Mouse (Mus musculus) small intestine, adult 2 months (tissue): ENCODE results near the gene Dpyd. TPM values are rescaled to one million over a fixed set of nuclear protein-coding genes. Genes with fewer than 3 reads are reported as not detected.

Experiments
- H3K27ac ChIP-seq: fragments of 200-500 bp; 2 replicates; pipeline ENCODE4 v1.5.1; 2012; ENCODE audit warnings: low read depth, low read length, control low read depth, inconsistent platforms; ENCODE audit not compliant: insufficient read depth
- H3K27me3 ChIP-seq: fragments of 200-500 bp; 2 replicates; pipeline ENCODE4 v1.6.1; 2012; ENCODE audit warnings: mild to moderate bottlenecking, moderate library complexity, low read length, inconsistent platforms; ENCODE audit not compliant: control insufficient read depth, insufficient read depth
- H3K36me3 ChIP-seq: fragments of 200-500 bp; 2 replicates; pipeline ENCODE4 v1.6.1; 2012; ENCODE audit warnings: mild to moderate bottlenecking, low read length, control low read depth, inconsistent platforms; ENCODE audit not compliant: control insufficient read depth, insufficient read depth
- H3K4me1 ChIP-seq: fragments of 200-500 bp; 2 replicates; pipeline ENCODE4 v1.6.1; 2012; ENCODE audit warnings: low read length, inconsistent platforms, mixed read lengths; ENCODE audit not compliant: control insufficient read depth, insufficient read depth, insufficient read length
- H3K4me3 ChIP-seq: fragments of 200-500 bp; 2 replicates; pipeline ENCODE4 v1.5.1; 2012; ENCODE audit warnings: low read depth, mild to moderate bottlenecking, control low read depth, inconsistent platforms, low read length, moderate library complexity
- CTCF ChIP-seq: fragments of 200-500 bp; IDR thresholded peaks from 2 replicates; pipeline ENCODE4 v1.5.1; 2012; ENCODE audit warnings: low read depth, mild to moderate bottlenecking, control low read depth, inconsistent platforms, low read length, moderate library complexity, mixed read lengths; ENCODE audit not compliant: insufficient replicate concordance, insufficient read length; ENCODE audit errors: extremely low read depth
- POLR2A ChIP-seq: fragments of 200-500 bp; IDR thresholded peaks from 2 replicates; pipeline ENCODE4 v1.6.1; 2012; ENCODE audit warnings: low read depth, mild to moderate bottlenecking, control low read depth, inconsistent platforms, low read length, moderate library complexity
- WGBS: fragments of 180-500 bp; shearing (Covaris S2); methylation state at CpG from one replicate; pipeline ENCODE4 v1.1.7; 2018; 5-methylcytosine and 5-hydroxymethylcytosine counted together
- polyA plus RNA-seq: library from polyadenylated mRNA; depleted of rRNA; stranded (reverse); fragments of >200 nt; gene quantifications from 2 replicates; pipeline ENCODE4 v1.2.3, GENCODE M21; 2012

Gene Dpyd
- polyA plus RNA-seq, 1 experiment: 13.4 TPM

GRCm38 (mm10) chr3:119243181-119243580 is 681.3 kb downstream of the Dpyd start:
- H3K27ac ChIP-seq: no peak overlapping the region
- no peak overlapping the region for H3K4me3 ChIP-seq
- no peaks in the 10 kb centered on the region for H3K4me1 ChIP-seq
- TF ChIP-seq POLR2A: no peak
- TF ChIP-seq CTCF: no peak
- no peaks in the 10 kb centered on the region for H3K27me3 ChIP-seq
- 87% methylated on average over 3 of the region's 3 CpGs for WGBS
- no peaks in the 10 kb centered on the region for H3K36me3 ChIP-seq

DNA sequence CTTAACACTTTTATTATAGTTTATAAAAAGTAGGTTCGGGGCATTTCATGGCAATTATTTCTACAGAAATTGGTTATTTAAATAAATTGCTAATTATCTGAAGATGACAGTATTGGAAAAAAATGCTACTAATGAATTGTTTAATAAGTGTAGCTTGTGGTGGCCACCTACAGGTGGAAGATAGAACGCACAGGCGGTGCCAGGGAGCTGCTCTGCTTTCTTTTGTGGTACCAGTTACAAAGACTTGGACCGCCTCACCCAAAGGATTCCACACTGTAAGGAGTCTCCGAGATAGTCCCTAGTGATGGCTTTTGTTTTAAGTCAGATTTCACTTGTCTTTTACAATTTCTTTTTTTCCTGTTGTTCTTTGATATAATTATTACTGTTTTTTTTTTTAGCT is 694.6 kb downstream of the Dpyd start:
- Histone ChIP-seq H3K4me1 (no peaks in the 10 kb centered on the region), H3K27ac (no peak overlapping the region), H3K27me3 (no peaks in the 10 kb centered on the region), H3K4me3 (no peak overlapping the region), H3K36me3 (no peaks in the 10 kb centered on the region)
- TF ChIP-seq CTCF (peak; percentile 33; the same call in 1 of the 2 replicates), POLR2A (no peak)
- 45% methylated on average over 5 of the region's 5 CpGs for WGBS

GRCm38 (mm10) chr3:119275241-119275640 is 713.3 kb downstream of the Dpyd start:
- WGBS: 73% methylated on average over 2 of the region's 2 CpGs
- H3K4me3 ChIP-seq: no peak overlapping the region
- H3K27ac ChIP-seq: no peak overlapping the region
- H3K27me3 ChIP-seq: no peaks in the 10 kb centered on the region
- no peaks in the 10 kb centered on the region for H3K36me3 ChIP-seq
- no peak for TF ChIP-seq CTCF
- no peak for TF ChIP-seq POLR2A
- no peaks in the 10 kb centered on the region for H3K4me1 ChIP-seq

DNA sequence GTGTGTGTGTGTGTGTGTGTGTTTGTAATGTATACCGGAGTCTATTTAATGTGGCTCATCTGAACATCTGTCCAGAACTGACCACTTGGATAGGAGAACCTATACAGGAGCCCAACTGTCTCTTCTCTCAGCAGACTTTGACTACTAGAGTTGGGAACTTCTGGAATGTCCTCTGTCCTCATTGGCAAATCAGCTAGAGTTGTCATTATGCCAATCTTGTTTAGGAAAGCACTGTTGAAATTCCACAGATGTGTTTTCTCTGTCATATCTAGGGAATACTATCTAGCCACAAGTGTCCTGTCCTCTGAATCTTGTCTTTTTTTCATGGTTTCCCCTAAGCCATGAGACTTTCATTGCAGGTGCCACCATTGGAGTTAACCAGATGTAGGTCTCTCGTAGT is 718.7 kb downstream of the Dpyd start:
- no peaks in the 10 kb centered on the region for H3K36me3 ChIP-seq
- no peak for TF ChIP-seq POLR2A
- TF ChIP-seq CTCF: no peak
- no peaks in the 10 kb centered on the region for H3K27me3 ChIP-seq
- H3K27ac ChIP-seq: no peak overlapping the region
- H3K4me3 ChIP-seq: no peak overlapping the region
- WGBS: 88% methylated on average over 2 of the region's 2 CpGs
- no peaks in the 10 kb centered on the region for H3K4me1 ChIP-seq

GRCm38 (mm10) chr3:119314693-119315092 is 752.8 kb downstream of the Dpyd start:
- no peaks in the 10 kb centered on the region for H3K4me1 ChIP-seq
- no peaks in the 10 kb centered on the region for H3K27me3 ChIP-seq
- no peaks in the 10 kb centered on the region for H3K36me3 ChIP-seq
- H3K4me3 ChIP-seq: no peak overlapping the region
- no peak overlapping the region for H3K27ac ChIP-seq
- WGBS: 48% methylated on average over 3 of the region's 3 CpGs
- TF ChIP-seq POLR2A (no peak), CTCF (no peak)

GRCm38 (mm10) chr3:119329063-119329462 is 767.1 kb downstream of the Dpyd start:
- H3K27ac ChIP-seq: no peak overlapping the region
- no peaks in the 10 kb centered on the region for H3K4me1 ChIP-seq
- TF ChIP-seq CTCF (no peak), POLR2A (no peak)
- no peaks in the 10 kb centered on the region for H3K27me3 ChIP-seq
- H3K36me3 ChIP-seq: no peaks in the 10 kb centered on the region
- no peak overlapping the region for H3K4me3 ChIP-seq
- WGBS: 81% methylated on average over 7 of the region's 7 CpGs

GRCm38 (mm10) chr3:119333335-119334305 is 771.7 kb downstream of the Dpyd start:
- Histone ChIP-seq H3K4me1 (no peaks in the 10 kb centered on the region), H3K27ac (no peak overlapping the region), H3K27me3 (no peaks in the 10 kb centered on the region), H3K36me3 (no peaks in the 10 kb centered on the region), H3K4me3 (no peak overlapping the region)
- WGBS: 59% methylated on average over 7 of the region's 7 CpGs
- no peak for TF ChIP-seq POLR2A
- TF ChIP-seq CTCF: no peak
